Mouse (Mus musculus): ENCODE measurements around the gene Eml5.

Gene Eml5

DNA sequence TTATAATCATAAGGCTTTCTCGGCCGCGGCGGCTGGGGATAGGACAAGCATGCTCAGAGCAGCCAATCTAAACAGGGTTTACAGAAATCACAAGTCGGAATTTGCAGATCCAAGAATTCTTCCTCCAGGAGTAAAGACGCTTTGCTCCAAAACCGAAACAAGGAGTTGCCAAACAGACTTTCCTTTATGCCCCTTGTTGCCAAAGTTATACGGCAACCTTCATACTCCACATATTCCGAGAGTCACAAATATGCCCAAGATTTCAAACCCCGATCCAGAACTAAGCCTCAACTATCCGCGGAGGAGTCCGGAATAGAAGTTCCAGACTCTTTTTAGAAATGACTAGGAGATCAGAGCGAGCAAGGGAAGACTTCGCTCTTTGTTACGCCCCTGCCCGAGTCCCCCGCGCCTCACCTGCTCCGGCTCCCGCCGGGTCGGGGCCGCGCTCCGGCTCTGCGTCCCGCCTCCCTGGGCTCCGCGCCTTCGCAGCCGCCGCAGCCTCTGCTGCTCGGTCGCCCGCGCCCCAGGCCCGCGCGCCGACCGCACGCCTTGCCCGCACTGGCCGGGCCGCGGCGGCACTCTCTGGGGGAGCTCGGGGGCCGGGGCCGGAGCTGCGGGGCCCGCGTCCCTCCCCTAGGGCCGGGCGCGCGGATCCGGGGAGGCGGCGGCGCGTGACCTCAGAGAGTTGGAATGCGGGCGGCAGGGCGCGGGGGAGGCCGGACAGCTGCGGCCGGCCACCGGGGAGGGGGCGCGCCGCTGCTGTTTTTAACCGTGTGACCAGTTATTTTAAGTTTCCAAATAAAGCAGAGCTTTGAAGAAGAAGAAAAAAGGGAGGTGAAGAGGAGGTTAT is 164.1 kb downstream of the Eml5 start, which contains the start of gene Ptpn21:
Gene Ptpn21 (minus strand): TSS at position 455 of the 850 bp plus-strand sequence.
- intact Hi-C loops (cut with DNase I): no loop called here
